Mouse (Mus musculus): Measurements from ENCODE around the gene Slc6a16. TPM values are rescaled to one million over a fixed set of nuclear protein-coding genes. Genes with fewer than 3 reads are reported as not detected.

The Slc6a16 gene
- polyA plus RNA-seq, 1 experiment: 0.70 TPM

DNA sequence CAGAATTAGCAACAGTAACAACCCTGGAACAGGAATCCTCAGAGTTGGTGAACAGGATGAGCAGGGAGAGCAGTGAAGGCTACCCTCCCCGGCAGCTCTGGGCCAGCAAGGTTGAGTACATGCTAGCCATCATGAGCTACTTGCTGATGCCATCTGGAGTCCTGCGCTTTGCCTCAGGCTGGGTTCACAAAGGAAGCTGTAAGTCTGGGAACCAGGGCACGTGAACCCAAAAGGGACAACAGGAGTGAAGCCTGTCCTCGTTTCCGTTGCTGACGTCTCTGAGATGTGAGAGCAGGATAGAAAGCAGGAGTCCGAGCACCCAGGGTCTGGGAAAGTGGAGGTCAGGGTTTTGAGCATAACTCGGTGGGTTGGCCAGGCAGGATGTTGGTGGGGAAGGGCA, 18.4 kb downstream of the Slc6a16 start:
- no peak for TF ChIP-seq POLR2A (IDR thresholded peaks at IDR 0.05; ENCODE audit: borderline replicate concordance, extremely low read depth, insufficient read depth, insufficient read length, poor library complexity, severe bottlenecking)
- TF ChIP-seq CTCF (IDR thresholded peaks at IDR 0.05; ENCODE audit: borderline replicate concordance, extremely low read depth, insufficient read depth, insufficient read length): no peak
- no peak for DNase-seq (ENCODE audit: low read depth)

DNA sequence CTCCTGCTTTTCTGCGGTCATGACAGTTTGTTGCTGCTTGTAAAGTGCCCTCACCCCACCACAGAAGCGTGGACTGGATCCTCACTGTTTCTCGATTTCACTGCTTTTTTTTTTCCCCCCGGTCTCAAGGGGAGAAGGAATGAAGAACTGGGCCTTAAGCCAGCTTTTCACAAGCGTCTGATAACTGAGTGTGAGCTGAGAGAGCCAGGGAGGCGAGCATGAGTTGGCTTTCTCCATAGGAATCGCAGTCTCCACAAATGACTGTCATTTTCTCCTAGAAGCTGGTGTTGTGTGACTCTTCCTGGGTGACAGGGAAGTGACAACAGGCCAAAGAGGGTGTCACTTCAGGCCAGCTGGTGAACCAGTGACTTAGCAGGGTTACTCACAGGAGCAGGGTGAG, 21.4 kb downstream of the Slc6a16 start:
- peak; percentile 44 for DNase-seq (ENCODE audit: low read depth)
- no peak for TF ChIP-seq CTCF (IDR thresholded peaks at IDR 0.05; ENCODE audit: borderline replicate concordance, extremely low read depth, insufficient read depth, insufficient read length)
- TF ChIP-seq POLR2A (IDR thresholded peaks at IDR 0.05; ENCODE audit: borderline replicate concordance, extremely low read depth, insufficient read depth, insufficient read length, poor library complexity, severe bottlenecking): no peak

- peak; percentile 10 for DNase-seq (ENCODE audit: low read depth)
- TF ChIP-seq POLR2A (IDR thresholded peaks at IDR 0.05; ENCODE audit: borderline replicate concordance, extremely low read depth, insufficient read depth, insufficient read length, poor library complexity, severe bottlenecking) (no peak), CTCF (IDR thresholded peaks at IDR 0.05; ENCODE audit: borderline replicate concordance, extremely low read depth, insufficient read depth, insufficient read length) (no peak)
Measured at GRCm38 (mm10) chr7:45263006-45263607, 22.2 kb downstream of the Slc6a16 start.

- TF ChIP-seq CTCF (IDR thresholded peaks at IDR 0.05; ENCODE audit: borderline replicate concordance, extremely low read depth, insufficient read depth, insufficient read length) (0 out of 2 replicates have a peak, but pooled peaks have one; percentile 7), POLR2A (IDR thresholded peaks at IDR 0.05; ENCODE audit: borderline replicate concordance, extremely low read depth, insufficient read depth, insufficient read length, poor library complexity, severe bottlenecking) (no peak)
- DNase-seq (ENCODE audit: low read depth): no peak
Measured at GRCm38 (mm10) chr7:45264348-45264747, 23.5 kb downstream of the Slc6a16 start.

DNA sequence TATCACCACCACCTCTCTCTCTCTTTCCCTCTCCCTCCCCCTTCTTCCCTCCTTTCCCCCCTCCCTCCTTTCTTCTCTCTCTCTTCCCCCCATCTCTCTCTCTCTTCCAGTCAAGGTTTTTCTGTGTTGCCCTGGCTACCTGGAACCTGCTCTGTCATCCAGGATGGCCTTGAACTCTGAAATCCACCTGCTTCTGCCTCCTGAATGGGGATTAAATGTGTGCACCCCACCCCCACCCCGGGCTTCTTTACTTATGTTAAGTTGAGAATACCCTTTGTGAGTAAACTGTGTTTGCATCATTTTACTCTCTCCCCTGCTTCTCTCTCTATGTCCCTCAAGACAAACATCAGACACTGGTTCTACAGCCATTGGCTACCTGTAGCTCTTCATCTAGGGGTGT, 24.6 kb downstream of the Slc6a16 start:
- TF ChIP-seq POLR2A (IDR thresholded peaks at IDR 0.05; ENCODE audit: borderline replicate concordance, extremely low read depth, insufficient read depth, insufficient read length, poor library complexity, severe bottlenecking) (no peak), CTCF (IDR thresholded peaks at IDR 0.05; ENCODE audit: borderline replicate concordance, extremely low read depth, insufficient read depth, insufficient read length) (no peak)
- DNase-seq (ENCODE audit: low read depth): no peak

GRCm38 (mm10) chr7:45272786-45273412, 32.0 kb downstream of the Slc6a16 start:
- TF ChIP-seq POLR2A (IDR thresholded peaks at IDR 0.05; ENCODE audit: borderline replicate concordance, extremely low read depth, insufficient read depth, insufficient read length, poor library complexity, severe bottlenecking): no peak
- TF ChIP-seq CTCF (IDR thresholded peaks at IDR 0.05; ENCODE audit: borderline replicate concordance, extremely low read depth, insufficient read depth, insufficient read length): no peak
- peak; percentile 81 for DNase-seq (ENCODE audit: low read depth)

DNA sequence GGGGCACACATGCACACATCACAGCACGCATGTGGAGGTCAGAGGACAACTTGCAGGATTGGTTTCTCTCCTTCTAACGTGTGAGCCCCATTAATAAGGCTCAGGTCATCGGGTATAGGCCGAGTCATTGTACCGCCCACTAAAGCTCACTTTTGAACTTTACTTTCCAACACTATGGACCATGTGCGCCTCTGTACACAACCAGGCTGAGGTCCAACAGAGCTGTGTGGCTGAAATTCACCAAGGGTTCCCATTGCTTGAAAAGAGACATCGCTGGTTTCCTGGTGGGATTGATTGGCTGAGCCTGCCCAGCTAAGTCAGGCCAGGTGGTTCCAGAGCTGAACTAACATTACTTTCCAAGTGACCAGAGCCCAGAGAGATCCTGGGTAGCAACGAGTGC, 32.8 kb downstream of the Slc6a16 start:
- no peak for DNase-seq (ENCODE audit: low read depth)
- TF ChIP-seq POLR2A (IDR thresholded peaks at IDR 0.05; ENCODE audit: borderline replicate concordance, extremely low read depth, insufficient read depth, insufficient read length, poor library complexity, severe bottlenecking): no peak
- no peak for TF ChIP-seq CTCF (IDR thresholded peaks at IDR 0.05; ENCODE audit: borderline replicate concordance, extremely low read depth, insufficient read depth, insufficient read length)

GRCm38 (mm10) chr7:45277136-45277760, 36.4 kb downstream of the Slc6a16 start, which contains the start of gene Slc6a21:
TSS of gene Slc6a21 (plus strand) at chr7:45277513.
- peak; percentile 68 for TF ChIP-seq CTCF (IDR thresholded peaks at IDR 0.05; ENCODE audit: borderline replicate concordance, extremely low read depth, insufficient read depth, insufficient read length)
- no peak for TF ChIP-seq POLR2A (IDR thresholded peaks at IDR 0.05; ENCODE audit: borderline replicate concordance, extremely low read depth, insufficient read depth, insufficient read length, poor library complexity, severe bottlenecking)
- DNase-seq (ENCODE audit: low read depth): peak; percentile 41

- TF ChIP-seq POLR2A (IDR thresholded peaks at IDR 0.05; ENCODE audit: borderline replicate concordance, extremely low read depth, insufficient read depth, insufficient read length, poor library complexity, severe bottlenecking) (no peak), CTCF (IDR thresholded peaks at IDR 0.05; ENCODE audit: borderline replicate concordance, extremely low read depth, insufficient read depth, insufficient read length) (no peak)
- no peak for DNase-seq (ENCODE audit: low read depth)
Measured at GRCm38 (mm10) chr7:45286486-45286885, 45.6 kb downstream of the Slc6a16 start.

GRCm38 (mm10) chr7:45296626-45297025, 55.7 kb downstream of the Slc6a16 start:
- TF ChIP-seq POLR2A (IDR thresholded peaks at IDR 0.05; ENCODE audit: borderline replicate concordance, extremely low read depth, insufficient read depth, insufficient read length, poor library complexity, severe bottlenecking): no peak
- TF ChIP-seq CTCF (IDR thresholded peaks at IDR 0.05; ENCODE audit: borderline replicate concordance, extremely low read depth, insufficient read depth, insufficient read length): no peak
- no peak for DNase-seq (ENCODE audit: low read depth)

- no peak for DNase-seq (ENCODE audit: low read depth)
- TF ChIP-seq CTCF (IDR thresholded peaks at IDR 0.05; ENCODE audit: borderline replicate concordance, extremely low read depth, insufficient read depth, insufficient read length) (no peak), POLR2A (IDR thresholded peaks at IDR 0.05; ENCODE audit: borderline replicate concordance, extremely low read depth, insufficient read depth, insufficient read length, poor library complexity, severe bottlenecking) (no peak)
Measured at GRCm38 (mm10) chr7:45297563-45297962, 56.7 kb downstream of the Slc6a16 start.

Data from brain, embryonic 14.5 days (tissue).